Mouse (Mus musculus) liver, embryonic 14.5 days (tissue): ENCODE measurements around the gene Pde6b.

Experiments used
- CTCF ChIP-seq: IDR thresholded peaks from 2 replicates; pipeline ENCODE4 v1.5.1; 2016; ENCODE audit warnings: antibody characterized with exemption, low read depth, control low read depth
- EP300 ChIP-seq: IDR thresholded peaks from 2 replicates; pipeline ENCODE4 v1.6.1; 2016; ENCODE audit warnings: antibody characterized with exemption, low read depth

GRCm38 (mm10) chr5:108369964-108370363 is 18.2 kb upstream of the Pde6b start:
- TF ChIP-seq CTCF, result no peak
- no peak for TF ChIP-seq EP300
